Mouse (Mus musculus) neural tube, embryonic 15.5 days (tissue): Measurements from ENCODE around the gene Zfp825. TPM values are rescaled to one million over a fixed set of nuclear protein-coding genes. Genes with fewer than 3 reads are reported as not detected.
"Not testable (repeated sequence)": the region's sequence is repeated elsewhere in the genome, so short reads cannot be mapped to it uniquely, and the experiment has no call there.

ENCODE experiments used
- ATAC-seq: fragments of 200-750 bp; cut with Nextera tagmentation; 2 replicates; pipeline ENCODE4 v1.8.0; 2017; ENCODE audit warnings: mild to moderate bottlenecking, moderate TSS enrichment, moderate library complexity; ENCODE audit not compliant: low FRiP score
- H3K27ac ChIP-seq: fragments of 300-500 bp; sonication (generic); replicated peaks from 2 replicates; pipeline ENCODE4 v1.5.1; 2015; ENCODE audit warnings: mild to moderate bottlenecking, inconsistent platforms
- H3K27me3 ChIP-seq: fragments of 300-500 bp; sonication (generic); replicated peaks from 2 replicates; pipeline ENCODE4 v1.6.1; 2015; ENCODE audit warnings: inconsistent platforms
- H3K36me3 ChIP-seq: fragments of 300-500 bp; sonication (generic); 2 replicates; pipeline ENCODE4 v1.6.1; 2015; ENCODE audit warnings: inconsistent platforms
- H3K4me1 ChIP-seq: fragments of 300-500 bp; sonication (generic); 2 replicates; pipeline ENCODE4 v1.6.1; 2015; ENCODE audit warnings: inconsistent platforms
- H3K4me2 ChIP-seq: fragments of 300-500 bp; sonication (generic); 2 replicates; pipeline ENCODE4 v1.6.1; 2015; ENCODE audit warnings: inconsistent platforms, mild to moderate bottlenecking, moderate library complexity
- H3K4me3 ChIP-seq: fragments of 300-500 bp; sonication (generic); replicated peaks from 2 replicates; pipeline ENCODE4 v1.5.1; 2015; ENCODE audit warnings: mild to moderate bottlenecking, inconsistent platforms
- H3K9ac ChIP-seq: fragments of 300-500 bp; sonication (generic); replicated peaks from 2 replicates; pipeline ENCODE4 v1.6.1; 2015; ENCODE audit warnings: mild to moderate bottlenecking, inconsistent platforms
- H3K9me3 ChIP-seq: fragments of 300-500 bp; sonication (generic); replicated peaks from 2 replicates; pipeline ENCODE4 v1.6.1; 2016; ENCODE audit warnings: inconsistent platforms
- WGBS: fragments of 180-500 bp; shearing (Covaris S2); methylation state at CpG from one replicate; pipeline ENCODE4 v1.1.7; 2015; ENCODE audit warnings: mixed read lengths; 5-methylcytosine and 5-hydroxymethylcytosine counted together
- polyA plus RNA-seq: library from polyadenylated mRNA; unstranded; fragments of >200 nt; fragmentation: Nextera tagmentation; extraction: Ambion mirVana; gene quantifications from 2 replicates; pipeline ENCODE4 v1.2.1, GENCODE M21; 2015

Gene Zfp825
- polyA plus RNA-seq = 15.1 and 17.3 TPM in 2 replicates

DNA sequence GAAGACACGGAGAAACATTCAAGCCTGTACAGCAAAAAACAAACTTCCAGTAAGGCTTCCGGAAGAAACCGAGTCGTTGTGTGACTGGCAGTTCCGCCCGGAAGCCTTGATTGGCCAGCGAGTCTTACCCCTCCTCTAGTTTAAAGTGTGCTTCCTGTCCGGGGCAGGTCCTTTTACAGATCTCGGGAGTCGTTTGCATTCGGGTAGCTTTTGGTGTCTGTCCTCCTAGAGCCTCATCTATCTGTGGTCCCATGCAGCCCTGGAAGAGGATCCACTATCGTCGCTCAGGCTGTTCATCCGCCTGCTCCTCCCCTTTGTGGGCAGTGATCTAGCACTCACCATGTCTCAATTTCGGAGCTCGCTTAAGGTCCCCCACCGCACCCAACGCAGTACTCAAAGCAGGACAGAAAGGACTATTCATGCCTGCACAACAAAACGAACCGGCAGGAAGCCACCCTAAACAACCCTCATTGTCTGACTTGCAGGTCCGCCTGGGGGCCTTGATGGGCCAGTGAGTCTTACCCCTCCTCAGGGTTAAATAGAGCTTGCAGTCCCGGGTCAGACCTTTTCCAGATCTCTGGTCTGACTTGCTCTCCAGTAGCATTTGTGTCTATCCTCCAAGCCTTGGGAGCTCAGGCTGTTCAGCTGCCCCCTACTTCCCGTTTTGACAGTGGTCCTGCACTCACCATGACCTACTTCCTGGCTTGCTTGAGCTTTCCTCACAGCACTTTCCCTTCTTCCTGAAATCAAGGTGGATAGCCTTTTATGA is at the start of gene Zfp825:
Zfp825 (minus strand) TSS at position 82 of the 769 bp plus-strand sequence.
- Histone ChIP-seq H3K4me2 (peak within 1 kb of the TSS; percentile 89), H3K27me3 (no peaks in the 10 kb centered on the region), H3K36me3 (no peaks in the 10 kb centered on the region), H3K4me3 (peak within 1 kb of the TSS; percentile 61), H3K27ac (peak within 1 kb of the TSS; percentile 87), H3K9me3 (no peaks in the 10 kb centered on the region), H3K4me1 (peaks cover 13% of the 10 kb centered on the region), H3K9ac (peak within 1 kb of the TSS; percentile 72)
- under 1% methylated on average over 23 of the region's 23 CpGs for WGBS
- ATAC-seq = peak; percentile 99

DNA sequence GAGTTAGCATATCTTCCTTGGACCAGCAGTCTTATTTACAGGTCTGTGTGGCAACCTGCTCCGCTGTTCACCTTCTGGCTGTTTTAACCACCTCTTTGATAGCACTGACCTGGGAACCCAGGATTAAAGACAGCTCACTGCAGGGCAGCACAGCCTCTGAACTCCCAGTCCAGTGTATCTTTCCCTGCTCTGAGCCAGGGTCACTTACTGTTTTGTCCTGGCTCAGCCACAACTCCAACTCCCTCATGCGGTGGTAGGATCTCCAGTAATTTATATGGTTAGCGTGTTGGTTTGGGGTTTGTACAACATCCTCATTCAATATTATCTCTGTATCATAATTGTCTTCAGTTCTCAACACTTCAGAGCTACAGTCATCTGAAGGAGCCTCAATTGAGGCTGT is 41.6 kb upstream of the Zfp825 start:
- not testable (repeated sequence) for H3K27ac ChIP-seq, H3K9ac ChIP-seq, H3K36me3 ChIP-seq, H3K4me3 ChIP-seq, H3K9me3 ChIP-seq, H3K4me1 ChIP-seq, ATAC-seq, H3K4me2 ChIP-seq, H3K27me3 ChIP-seq
- WGBS = 89% methylated on average over 3 of the region's 3 CpGs

DNA sequence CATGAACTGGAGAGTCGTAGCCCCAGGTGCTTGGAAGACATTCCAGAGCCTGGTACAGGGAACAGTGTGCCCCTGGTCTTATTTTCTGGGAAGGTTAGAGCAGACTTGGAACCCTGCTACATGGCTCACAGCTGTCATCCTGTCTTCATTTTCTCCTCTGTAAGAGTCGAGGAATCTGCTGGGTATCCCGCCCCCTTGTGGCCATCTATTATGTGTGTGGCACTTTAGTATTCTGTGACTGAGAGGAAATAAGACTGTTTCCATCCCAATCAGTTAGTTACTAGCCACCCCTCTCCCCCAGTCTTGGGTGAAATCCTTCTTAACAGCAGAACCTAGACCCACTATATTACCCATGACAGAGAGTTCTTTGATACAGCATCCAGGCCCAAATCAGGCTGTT is 41.1 kb upstream of the Zfp825 start:
- not testable (repeated sequence) for H3K4me1 ChIP-seq, H3K4me3 ChIP-seq, H3K9ac ChIP-seq, H3K36me3 ChIP-seq, H3K27me3 ChIP-seq, H3K4me2 ChIP-seq, H3K9me3 ChIP-seq, H3K27ac ChIP-seq
- 12% methylated on average over 3 of the region's 3 CpGs for WGBS
- 0 out of 2 replicates have a peak, but pooled peaks have one; percentile 65 for ATAC-seq

DNA sequence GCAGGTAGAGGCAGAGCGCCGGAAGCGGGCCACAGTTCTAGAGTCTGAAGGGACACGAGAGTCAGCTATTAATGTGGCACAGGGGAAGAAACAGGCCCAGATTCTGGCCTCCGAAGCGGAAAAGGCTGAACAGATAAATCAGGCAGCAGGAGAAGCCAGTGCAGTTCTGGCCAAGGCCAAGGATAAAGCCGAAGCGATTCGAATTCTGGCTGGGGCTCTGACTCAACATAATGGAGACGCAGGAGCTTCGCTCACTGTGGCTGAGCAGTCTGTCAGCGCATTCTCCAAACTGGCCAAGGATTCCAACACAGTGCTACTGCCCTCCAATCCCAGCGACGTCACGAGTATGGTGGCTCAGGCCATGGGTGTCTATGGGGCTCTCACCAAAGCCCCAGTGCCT is 40.3 kb upstream of the Zfp825 start:
- Histone ChIP-seq H3K27ac (no peak overlapping the region), H3K27me3 (no peaks in the 10 kb centered on the region), H3K9ac (no peak overlapping the region), H3K4me1 (no peaks in the 10 kb centered on the region), H3K4me3 (no peak overlapping the region), H3K4me2 (no peak overlapping the region), H3K36me3 (no peaks in the 10 kb centered on the region), H3K9me3 (no peaks in the 10 kb centered on the region)
- no peak for ATAC-seq
- WGBS = 92% methylated on average over 15 of the region's 15 CpGs

DNA sequence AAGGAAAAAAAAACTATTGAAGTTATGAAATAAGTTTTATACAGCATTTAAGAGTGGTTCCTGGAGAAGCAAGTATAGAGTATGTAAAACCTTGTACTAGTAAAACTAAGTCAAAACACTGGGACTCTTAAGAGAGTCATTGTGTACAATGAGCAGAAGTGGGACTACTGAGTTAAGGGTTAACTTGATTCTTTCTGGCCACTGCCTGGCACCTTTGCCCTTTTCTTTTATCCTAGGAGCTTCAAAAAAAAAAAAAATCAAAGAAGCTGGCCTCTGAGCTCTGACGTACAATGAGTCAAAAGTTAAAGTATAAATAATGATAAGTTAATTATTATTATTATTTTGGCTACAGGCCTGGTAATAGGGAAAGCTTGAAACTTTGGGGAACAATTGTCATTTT is 37.5 kb upstream of the Zfp825 start:
- not testable (repeated sequence) for ATAC-seq, H3K36me3 ChIP-seq, H3K4me1 ChIP-seq, H3K27ac ChIP-seq, H3K9me3 ChIP-seq, H3K9ac ChIP-seq, H3K4me3 ChIP-seq, H3K4me2 ChIP-seq, H3K27me3 ChIP-seq
- WGBS = 38% methylated on average over 1 of the region's 1 CpGs

DNA sequence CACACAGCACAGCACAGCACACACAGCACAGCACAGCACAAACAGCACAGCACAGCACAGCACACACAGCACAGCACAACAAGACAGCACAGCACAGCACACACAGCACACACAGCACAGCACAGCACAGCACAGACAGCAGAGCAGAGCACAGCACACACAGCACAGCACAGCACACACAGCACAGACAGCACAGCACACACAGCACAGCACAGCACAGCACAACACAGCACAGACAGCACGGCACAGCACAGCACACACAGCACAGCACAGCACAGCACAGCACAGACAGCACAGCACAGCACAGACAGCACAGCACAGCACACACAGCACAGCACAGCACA is 35.6 kb upstream of the Zfp825 start:
- H3K9ac ChIP-seq, ATAC-seq, H3K27me3 ChIP-seq, H3K4me2 ChIP-seq, H3K4me3 ChIP-seq, H3K9me3 ChIP-seq, H3K27ac ChIP-seq, H3K4me1 ChIP-seq, H3K36me3 ChIP-seq: not testable (repeated sequence)
- 10% methylated on average over 1 of the region's 1 CpGs for WGBS

DNA sequence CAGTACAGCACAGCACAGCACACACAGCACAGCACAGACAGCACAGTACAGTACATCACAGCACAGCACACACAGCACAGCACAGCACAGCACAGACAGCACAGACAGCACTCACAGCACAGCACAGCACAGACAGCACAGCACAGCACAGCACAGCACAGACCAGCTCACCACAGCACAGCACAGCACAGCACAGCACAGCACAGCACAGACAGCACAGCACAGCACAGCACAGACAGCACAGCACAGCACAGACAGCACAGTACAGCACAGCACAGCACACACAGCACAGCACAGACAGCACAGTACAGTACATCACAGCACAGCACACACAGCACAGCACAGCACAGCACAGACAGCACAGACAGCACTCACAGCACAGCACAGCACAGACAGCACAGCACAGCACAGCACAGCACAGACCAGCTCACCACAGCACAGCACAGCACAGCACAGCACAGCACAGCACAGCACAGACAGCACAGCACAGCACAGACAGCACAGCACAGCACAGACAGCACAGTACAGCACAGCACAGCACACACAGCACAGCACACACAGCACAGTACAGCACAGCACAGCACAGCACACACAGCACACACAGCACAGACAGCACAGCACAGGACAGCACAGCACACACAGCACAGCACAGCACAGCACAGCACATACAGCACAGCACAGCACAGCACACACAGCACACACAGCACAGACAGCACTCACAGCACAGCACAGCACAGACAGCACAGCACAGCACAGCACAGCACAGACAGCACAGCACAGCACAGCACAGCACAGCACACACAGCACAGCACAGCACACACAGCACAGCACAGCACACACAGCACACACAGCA is 35.0 kb upstream of the Zfp825 start:
- not testable (repeated sequence) for H3K27ac ChIP-seq, H3K9ac ChIP-seq, H3K4me3 ChIP-seq, H3K9me3 ChIP-seq, H3K4me2 ChIP-seq, H3K27me3 ChIP-seq, H3K36me3 ChIP-seq, H3K4me1 ChIP-seq
- peak; percentile 59; the same call in 1 of the 2 replicates for ATAC-seq

DNA sequence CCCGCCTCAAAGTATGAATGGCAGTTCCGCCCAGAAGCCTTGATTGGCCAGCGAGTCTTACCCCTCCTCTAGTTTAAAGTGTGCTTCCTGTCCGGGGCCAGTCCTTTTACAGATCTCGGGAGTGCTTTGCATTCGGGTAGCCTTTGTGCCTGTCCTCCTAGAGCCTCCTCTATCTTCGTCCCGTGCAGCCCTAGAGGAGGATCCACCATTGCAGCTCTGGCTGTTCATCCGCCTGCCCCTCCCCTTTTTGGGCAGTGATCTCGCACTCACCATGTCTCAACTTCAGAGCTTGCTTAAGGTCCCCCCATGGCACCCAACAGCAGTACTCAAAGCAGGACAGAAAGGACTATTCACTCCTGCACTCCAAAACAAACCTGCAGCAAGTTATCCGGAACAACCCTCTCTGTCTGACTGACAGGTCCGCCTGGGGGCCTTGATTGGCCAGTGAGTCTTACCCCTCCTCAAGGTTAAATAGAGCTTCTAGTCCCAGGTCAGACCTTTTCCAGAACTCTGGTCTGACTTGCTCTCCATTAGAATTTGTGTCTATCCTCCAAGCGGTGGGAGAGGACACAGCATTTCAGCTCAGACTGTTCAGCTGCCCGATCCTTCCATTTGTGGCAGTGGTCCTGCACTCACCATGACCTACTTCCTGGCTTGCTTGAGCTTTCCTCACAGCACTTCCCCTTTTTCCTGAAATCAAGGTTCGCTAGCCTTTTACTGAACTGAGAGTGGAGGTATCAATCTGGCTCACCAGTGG is 28.9 kb upstream of the Zfp825 start:
- peak overlapping the region; percentile 53 for H3K9ac ChIP-seq
- H3K27me3 ChIP-seq = no peaks in the 10 kb centered on the region
- H3K4me1 ChIP-seq = peaks cover 6% of the 10 kb centered on the region; the same call in 1 of the 2 replicates
- H3K9me3 ChIP-seq = no peaks in the 10 kb centered on the region
- peak overlapping the region; percentile 48 for H3K4me3 ChIP-seq
- peak overlapping the region; percentile 78 for H3K27ac ChIP-seq
- H3K4me2 ChIP-seq = peak overlapping the region; percentile 71
- 6% methylated on average over 15 of the region's 15 CpGs for WGBS
- no peaks in the 10 kb centered on the region for H3K36me3 ChIP-seq
- peak; percentile 98 for ATAC-seq

DNA sequence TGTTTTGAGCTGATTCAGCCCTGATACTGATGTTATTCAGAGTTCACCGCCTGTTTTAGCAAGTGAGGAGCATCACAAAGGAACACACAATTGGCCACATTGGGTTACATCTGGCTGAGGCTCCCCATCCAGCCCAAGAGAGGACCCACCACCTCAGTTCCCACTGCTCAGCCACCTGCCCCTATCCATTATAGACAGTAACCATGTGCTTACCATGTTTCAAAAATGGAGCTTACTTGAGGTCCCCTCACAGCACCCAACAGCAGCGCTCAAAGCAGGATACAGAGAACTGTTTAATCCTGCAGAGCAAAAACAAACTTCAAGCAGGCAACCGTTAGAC is 28.3 kb upstream of the Zfp825 start:
- H3K27ac ChIP-seq = peak overlapping the region; percentile 78
- 2% methylated on average over 3 of the region's 3 CpGs for WGBS
- ATAC-seq = not testable (repeated sequence)

DNA sequence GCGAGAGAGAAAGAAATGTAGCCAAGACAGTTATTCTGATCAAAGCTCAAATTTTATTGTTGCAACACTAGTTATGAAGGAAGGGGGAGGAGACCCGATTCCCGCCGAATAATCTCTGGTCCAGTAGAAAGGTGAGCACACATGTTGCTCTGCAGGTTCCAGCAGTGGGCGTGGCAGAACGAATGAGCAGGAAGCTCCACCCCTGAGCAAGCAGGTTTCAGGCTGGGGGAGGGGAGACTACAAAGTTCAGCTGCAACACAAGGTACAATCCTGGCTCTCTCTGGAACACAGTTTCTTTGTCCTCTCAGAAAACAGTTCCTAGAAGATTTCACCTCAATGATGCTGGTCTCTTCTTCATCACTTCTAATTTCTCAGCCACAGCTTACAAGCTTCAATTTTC is 14.2 kb upstream of the Zfp825 start:
- not testable (repeated sequence) for H3K4me1 ChIP-seq, H3K27ac ChIP-seq, ATAC-seq, H3K4me2 ChIP-seq, H3K36me3 ChIP-seq, H3K9ac ChIP-seq, H3K27me3 ChIP-seq, H3K9me3 ChIP-seq, H3K4me3 ChIP-seq
- WGBS = 85% methylated on average over 6 of the region's 6 CpGs

More for the DNA sequence above, 28.3 kb upstream of the Zfp825 start:
- not testable (repeated sequence) for H3K27me3 ChIP-seq, H3K9me3 ChIP-seq, H3K4me1 ChIP-seq, H3K36me3 ChIP-seq
- Histone ChIP-seq H3K4me3 (peak overlapping the region; percentile 48), H3K9ac (peak overlapping the region; percentile 53), H3K4me2 (peak overlapping the region; percentile 71)

DNA sequence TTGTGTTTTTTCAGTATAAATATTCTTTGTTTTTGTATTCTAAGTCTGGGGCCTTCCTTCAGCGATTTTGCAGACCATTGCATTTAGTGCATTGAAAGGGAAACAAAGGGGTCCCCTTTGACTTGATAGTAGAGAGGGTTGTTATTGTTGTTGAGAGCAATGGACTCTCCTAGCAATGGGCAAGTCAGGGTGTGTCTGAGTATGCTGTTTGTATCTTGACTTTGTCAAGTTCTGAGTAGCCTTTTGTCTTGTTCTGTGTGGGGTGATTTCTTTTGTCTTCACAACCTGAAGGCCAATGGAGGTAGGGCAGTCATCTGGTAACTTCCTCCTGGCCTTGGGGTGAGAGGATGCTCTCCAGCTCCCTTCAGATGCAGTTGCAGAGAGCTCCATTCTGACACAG is 9.1 kb upstream of the Zfp825 start:
- H3K9me3 ChIP-seq, ATAC-seq, H3K4me1 ChIP-seq, H3K36me3 ChIP-seq, H3K27me3 ChIP-seq, H3K4me3 ChIP-seq, H3K9ac ChIP-seq, H3K27ac ChIP-seq, H3K4me2 ChIP-seq: not testable (repeated sequence)
- 77% methylated on average over 1 of the region's 1 CpGs for WGBS
